Mouse (Mus musculus) G1E (cell line): Measurements from ENCODE around the gene Fitm2.

Experiments
- CTCF ChIP-seq: IDR thresholded peaks from 2 replicates; pipeline ENCODE4 v1.5.1; 2012; ENCODE audit warnings: low read depth, low read length, inconsistent platforms, mixed read lengths
- GATA2 ChIP-seq: IDR thresholded peaks from 2 replicates; pipeline ENCODE4 v1.6.1; 2012; ENCODE audit warnings: low read depth, low read length, inconsistent platforms, borderline replicate concordance
- POLR2AphosphoS5 ChIP-seq: IDR thresholded peaks from 2 replicates; pipeline ENCODE4 v1.6.1; 2012; ENCODE audit warnings: low read depth, low read length, inconsistent platforms; ENCODE audit not compliant: insufficient replicate concordance
- TAL1 ChIP-seq: conservative IDR thresholded peaks from 2 replicates; pipeline ENCODE4 v1.6.1; 2012; ENCODE audit warnings: low read depth, low read length, inconsistent platforms, mixed read lengths

DNA sequence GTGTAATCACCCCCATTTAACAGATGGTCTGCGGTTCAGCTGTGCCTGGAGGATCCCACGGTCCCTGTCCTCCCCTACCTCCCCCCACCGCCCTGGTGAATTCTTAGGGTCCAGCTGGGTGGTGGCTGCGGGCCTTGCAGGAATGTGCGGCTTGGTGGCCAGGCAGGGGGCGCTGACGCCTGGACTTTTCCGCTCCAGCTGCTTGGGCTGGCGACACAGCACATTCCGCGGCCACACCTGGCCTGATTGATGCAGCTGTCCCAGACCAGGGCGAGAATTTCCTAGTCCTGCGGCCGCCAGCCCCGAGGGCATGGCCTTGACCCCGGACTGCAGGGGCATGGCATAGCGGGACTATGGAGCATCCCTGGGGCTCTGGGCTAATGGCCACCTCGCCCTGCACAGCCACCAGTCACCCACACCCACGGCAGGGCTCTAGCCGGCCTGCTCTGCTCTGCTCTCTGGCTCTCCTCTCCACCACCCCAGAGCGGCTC, 9.2 kb upstream of the Fitm2 start:
- TF ChIP-seq CTCF, result no peak
- no peak for TF ChIP-seq POLR2AphosphoS5
- no peak for TF ChIP-seq GATA2
- no peak for TF ChIP-seq TAL1
